Mouse (Mus musculus) forebrain, embryonic 13.5 days (tissue): Measurements from ENCODE around the gene Cdk19. TPM values are rescaled to one million over a fixed set of nuclear protein-coding genes. Genes with fewer than 3 reads are reported as not detected.

Experiments used
- ATAC-seq: fragments of 200-750 bp; cut with Nextera tagmentation; 2 replicates; pipeline ENCODE4 v1.8.0; 2017
- H3K27ac ChIP-seq: fragments of 300-500 bp; sonication (generic); 2 replicates; pipeline ENCODE4 v1.5.1; 2015; ENCODE audit warnings: inconsistent platforms, mild to moderate bottlenecking, moderate library complexity
- H3K27me3 ChIP-seq: fragments of 300-500 bp; sonication (generic); 2 replicates; pipeline ENCODE4 v1.6.1; 2015; ENCODE audit warnings: mild to moderate bottlenecking, inconsistent platforms
- H3K36me3 ChIP-seq: fragments of 300-500 bp; sonication (generic); 2 replicates; pipeline ENCODE4 v1.6.1; 2015; ENCODE audit warnings: mild to moderate bottlenecking, inconsistent platforms; ENCODE audit not compliant: poor library complexity, severe bottlenecking
- H3K4me1 ChIP-seq: fragments of 300-500 bp; sonication (generic); 2 replicates; pipeline ENCODE4 v1.6.1; 2015; ENCODE audit warnings: inconsistent platforms
- H3K4me2 ChIP-seq: fragments of 300-500 bp; sonication (generic); 2 replicates; pipeline ENCODE4 v1.6.1; 2015; ENCODE audit warnings: inconsistent platforms, mild to moderate bottlenecking, moderate library complexity
- H3K4me3 ChIP-seq: fragments of 300-500 bp; sonication (generic); 2 replicates; pipeline ENCODE4 v1.5.1; 2015; ENCODE audit warnings: mild to moderate bottlenecking, inconsistent platforms
- H3K9ac ChIP-seq: fragments of 300-500 bp; sonication (generic); 2 replicates; pipeline ENCODE4 v1.6.1; 2015; ENCODE audit warnings: mild to moderate bottlenecking, inconsistent platforms
- H3K9me3 ChIP-seq: fragments of 300-500 bp; sonication (generic); replicated peaks from 2 replicates; pipeline ENCODE4 v1.6.1; 2016; ENCODE audit warnings: inconsistent platforms
- WGBS: fragments of 180-500 bp; shearing (Covaris S2); methylation state at CpG from one replicate; pipeline ENCODE4 v1.1.7; 2015; 5-methylcytosine and 5-hydroxymethylcytosine counted together
- polyA plus RNA-seq: library from polyadenylated mRNA; unstranded; fragments of >200 nt; fragmentation: Nextera tagmentation; extraction: Ambion mirVana; gene quantifications from 2 replicates; pipeline ENCODE4 v1.2.1, GENCODE M21; 2015

The Cdk19 gene
- polyA plus RNA-seq, 1 experiment from 2014 or later: 11.2 TPM

- WGBS: 92% methylated on average over 12 of the region's 12 CpGs
- no peaks in the 10 kb centered on the region for H3K4me1 ChIP-seq
- no peak overlapping the region for H3K4me2 ChIP-seq
- H3K9ac ChIP-seq: no peak overlapping the region
- H3K27me3 ChIP-seq: no peaks in the 10 kb centered on the region
- H3K4me3 ChIP-seq: no peak overlapping the region
- no peak for ATAC-seq
- H3K9me3 ChIP-seq: no peaks in the 10 kb centered on the region
- H3K27ac ChIP-seq: no peak overlapping the region
- peaks cover 5% of the 10 kb centered on the region for H3K36me3 ChIP-seq
Measured at GRCm38 (mm10) chr10:40435402-40435801, 96.0 kb downstream of the Cdk19 start.

GRCm38 (mm10) chr10:40437117-40437516 lies 97.8 kb downstream of the Cdk19 start:
- Histone ChIP-seq H3K4me2 (no peak overlapping the region), H3K27me3 (no peaks in the 10 kb centered on the region), H3K4me3 (no peak overlapping the region), H3K27ac (no peak overlapping the region), H3K9ac (no peak overlapping the region), H3K9me3 (no peaks in the 10 kb centered on the region), H3K4me1 (no peaks in the 10 kb centered on the region), H3K36me3 (peaks cover 5% of the 10 kb centered on the region)
- 97% methylated on average over 3 of the region's 3 CpGs for WGBS
- no peak for ATAC-seq

GRCm38 (mm10) chr10:40440740-40441139 lies 101.4 kb downstream of the Cdk19 start:
- Histone ChIP-seq H3K4me1 (peaks cover 24% of the 10 kb centered on the region), H3K27me3 (no peaks in the 10 kb centered on the region), H3K27ac (no peak overlapping the region), H3K4me2 (no peak overlapping the region), H3K9me3 (peaks cover 6% of the 10 kb centered on the region; the same call in 1 of the 2 replicates), H3K36me3 (peaks cover 5% of the 10 kb centered on the region), H3K4me3 (no peak overlapping the region), H3K9ac (no peak overlapping the region)
- 91% methylated on average over 10 of the region's 10 CpGs for WGBS
- ATAC-seq: no peak

GRCm38 (mm10) chr10:40442076-40442475 lies 102.7 kb downstream of the Cdk19 start:
- H3K4me2 ChIP-seq: no peak overlapping the region
- H3K4me3 ChIP-seq: no peak overlapping the region
- no peaks in the 10 kb centered on the region for H3K27me3 ChIP-seq
- ATAC-seq: no peak
- no peak overlapping the region for H3K27ac ChIP-seq
- H3K36me3 ChIP-seq: peaks cover 5% of the 10 kb centered on the region
- WGBS: 52% methylated on average over 1 of the region's 1 CpGs
- H3K4me1 ChIP-seq: peaks cover 35% of the 10 kb centered on the region
- H3K9me3 ChIP-seq: peaks cover 6% of the 10 kb centered on the region; the same call in 1 of the 2 replicates
- no peak overlapping the region for H3K9ac ChIP-seq

- peaks cover 46% of the 10 kb centered on the region for H3K4me1 ChIP-seq
- no peak overlapping the region for H3K27ac ChIP-seq
- H3K9me3 ChIP-seq: peaks cover 6% of the 10 kb centered on the region; the same call in 1 of the 2 replicates
- no peaks in the 10 kb centered on the region for H3K27me3 ChIP-seq
- H3K4me3 ChIP-seq: no peak overlapping the region
- 0 out of 2 replicates have a peak overlapping the region, but pooled peaks have one; percentile 15 for H3K4me2 ChIP-seq
- ATAC-seq: no peak
- 10% methylated on average over 7 of the region's 7 CpGs for WGBS
- peaks cover 3% of the 10 kb centered on the region for H3K36me3 ChIP-seq
- H3K9ac ChIP-seq: no peak overlapping the region
Measured at GRCm38 (mm10) chr10:40443371-40443770, 104.0 kb downstream of the Cdk19 start.

GRCm38 (mm10) chr10:40443806-40444357 lies 104.5 kb downstream of the Cdk19 start:
- Histone ChIP-seq H3K9me3 (peaks cover 6% of the 10 kb centered on the region; the same call in 1 of the 2 replicates), H3K36me3 (no peaks in the 10 kb centered on the region), H3K27ac (no peak overlapping the region), H3K9ac (no peak overlapping the region), H3K4me1 (peaks cover 46% of the 10 kb centered on the region), H3K4me3 (no peak overlapping the region), H3K4me2 (0 out of 2 replicates have a peak overlapping the region, but pooled peaks have one; percentile 15), H3K27me3 (no peaks in the 10 kb centered on the region)
- ATAC-seq: peak; percentile 56; the same call in 1 of the 2 replicates
- 7% methylated on average over 6 of the region's 6 CpGs for WGBS

- Histone ChIP-seq H3K4me2 (no peak overlapping the region), H3K9ac (no peak overlapping the region), H3K4me3 (no peak overlapping the region), H3K27ac (no peak overlapping the region), H3K9me3 (peaks cover 6% of the 10 kb centered on the region; the same call in 1 of the 2 replicates), H3K4me1 (peaks cover 46% of the 10 kb centered on the region), H3K27me3 (no peaks in the 10 kb centered on the region), H3K36me3 (no peaks in the 10 kb centered on the region)
- whole genome bisulfite sequencing: 89% methylated on average over 4 of the region's 4 CpGs
- no peak for ATAC-seq
Measured at GRCm38 (mm10) chr10:40444586-40444985, 105.2 kb downstream of the Cdk19 start.

- no peak for ATAC-seq
Measured at GRCm38 (mm10) chr10:40446088-40446604, 106.8 kb downstream of the Cdk19 start.

GRCm38 (mm10) chr10:40446630-40447029 lies 107.3 kb downstream of the Cdk19 start:
- no peaks in the 10 kb centered on the region for H3K36me3 ChIP-seq
- H3K4me3 ChIP-seq: no peak overlapping the region
- H3K4me1 ChIP-seq: peaks cover 46% of the 10 kb centered on the region
- H3K4me2 ChIP-seq: no peak overlapping the region
- peak; percentile 58 for ATAC-seq
- no peaks in the 10 kb centered on the region for H3K27me3 ChIP-seq
- no peak overlapping the region for H3K27ac ChIP-seq
- peaks cover 6% of the 10 kb centered on the region; the same call in 1 of the 2 replicates for H3K9me3 ChIP-seq
- WGBS: 24% methylated on average over 3 of the region's 3 CpGs
- H3K9ac ChIP-seq: no peak overlapping the region

More at GRCm38 (mm10) chr10:40446088-40446604, 106.8 kb downstream of the Cdk19 start:
- no peak overlapping the region for H3K4me2 ChIP-seq
- H3K27ac ChIP-seq: no peak overlapping the region
- H3K4me1 ChIP-seq: peaks cover 46% of the 10 kb centered on the region
- no peak overlapping the region for H3K4me3 ChIP-seq
- H3K36me3 ChIP-seq: no peaks in the 10 kb centered on the region
- H3K9me3 ChIP-seq: peaks cover 6% of the 10 kb centered on the region; the same call in 1 of the 2 replicates
- 45% methylated on average over 3 of the region's 3 CpGs for WGBS
- no peaks in the 10 kb centered on the region for H3K27me3 ChIP-seq
- H3K9ac ChIP-seq: no peak overlapping the region

- WGBS: 64% methylated on average over 3 of the region's 3 CpGs
- no peak; the same call in 1 of the 2 replicates for ATAC-seq
- 0 out of 2 replicates have a peak overlapping the region, but pooled peaks have one; percentile 19 for H3K27ac ChIP-seq
Measured at GRCm38 (mm10) chr10:40447295-40447694, 107.9 kb downstream of the Cdk19 start.

GRCm38 (mm10) chr10:40447921-40448320 lies 108.6 kb downstream of the Cdk19 start:
- no peak for ATAC-seq
- H3K4me1 ChIP-seq: peaks cover 46% of the 10 kb centered on the region
- no peaks in the 10 kb centered on the region for H3K27me3 ChIP-seq
- no peak overlapping the region for H3K27ac ChIP-seq
- H3K4me3 ChIP-seq: no peak overlapping the region
- WGBS: 51% methylated on average over 5 of the region's 5 CpGs
- H3K4me2 ChIP-seq: no peak overlapping the region
- H3K9me3 ChIP-seq: no peaks in the 10 kb centered on the region
- no peaks in the 10 kb centered on the region for H3K36me3 ChIP-seq
- no peak overlapping the region for H3K9ac ChIP-seq

More at GRCm38 (mm10) chr10:40447295-40447694, 107.9 kb downstream of the Cdk19 start:
- Histone ChIP-seq H3K27me3 (no peaks in the 10 kb centered on the region), H3K36me3 (no peaks in the 10 kb centered on the region), H3K4me2 (no peak overlapping the region), H3K4me1 (peaks cover 46% of the 10 kb centered on the region), H3K9me3 (peaks cover 6% of the 10 kb centered on the region; the same call in 1 of the 2 replicates), H3K4me3 (no peak overlapping the region), H3K9ac (no peak overlapping the region)

GRCm38 (mm10) chr10:40448444-40448843 lies 109.1 kb downstream of the Cdk19 start:
- no peak overlapping the region for H3K27ac ChIP-seq
- H3K4me1 ChIP-seq: peaks cover 41% of the 10 kb centered on the region
- ATAC-seq: no peak
- no peaks in the 10 kb centered on the region for H3K27me3 ChIP-seq
- H3K36me3 ChIP-seq: no peaks in the 10 kb centered on the region
- no peaks in the 10 kb centered on the region for H3K9me3 ChIP-seq
- no peak overlapping the region for H3K4me2 ChIP-seq
- H3K4me3 ChIP-seq: no peak overlapping the region
- WGBS: 91% methylated on average over 3 of the region's 3 CpGs
- no peak overlapping the region for H3K9ac ChIP-seq
